Mouse (Mus musculus): Measurements from ENCODE around the gene Foxn4.

DNA sequence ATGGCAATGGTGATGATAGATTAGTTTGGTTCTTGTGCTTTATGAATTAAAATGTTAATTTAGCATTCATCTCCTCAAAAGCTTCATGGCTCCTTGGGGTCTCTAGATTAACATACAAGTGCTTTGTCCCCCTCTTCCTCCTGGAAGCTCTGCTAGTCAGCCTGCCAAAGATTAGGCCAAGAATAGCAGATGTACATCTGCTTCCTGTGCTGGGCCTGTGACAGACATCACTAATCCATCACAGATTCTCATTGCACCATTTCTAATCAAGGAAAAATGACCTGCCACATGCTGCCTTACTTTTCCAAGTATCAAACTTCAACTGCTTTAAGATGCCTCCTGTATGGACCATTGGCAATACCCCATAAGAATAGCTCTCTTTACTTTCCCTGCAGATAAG is 12.1 kb downstream of the Foxn4 start:
- no peak for TF ChIP-seq EP300 (IDR thresholded peaks at IDR 0.05; ENCODE audit: low read depth)
- no peak for TF ChIP-seq CTCF (IDR thresholded peaks at IDR 0.05; ENCODE audit: low read depth)
